Mouse (Mus musculus): Measurements from ENCODE around the gene Safb. TPM values are rescaled to one million over a fixed set of nuclear protein-coding genes. Genes with fewer than 3 reads are reported as not detected.
"Not testable (repeated sequence)": the region's sequence is repeated elsewhere in the genome, so short reads cannot be mapped to it uniquely, and the experiment has no call there.

Gene Safb
- total RNA-seq, 1 experiment from 2014 or later, result 81.6 TPM

DNA sequence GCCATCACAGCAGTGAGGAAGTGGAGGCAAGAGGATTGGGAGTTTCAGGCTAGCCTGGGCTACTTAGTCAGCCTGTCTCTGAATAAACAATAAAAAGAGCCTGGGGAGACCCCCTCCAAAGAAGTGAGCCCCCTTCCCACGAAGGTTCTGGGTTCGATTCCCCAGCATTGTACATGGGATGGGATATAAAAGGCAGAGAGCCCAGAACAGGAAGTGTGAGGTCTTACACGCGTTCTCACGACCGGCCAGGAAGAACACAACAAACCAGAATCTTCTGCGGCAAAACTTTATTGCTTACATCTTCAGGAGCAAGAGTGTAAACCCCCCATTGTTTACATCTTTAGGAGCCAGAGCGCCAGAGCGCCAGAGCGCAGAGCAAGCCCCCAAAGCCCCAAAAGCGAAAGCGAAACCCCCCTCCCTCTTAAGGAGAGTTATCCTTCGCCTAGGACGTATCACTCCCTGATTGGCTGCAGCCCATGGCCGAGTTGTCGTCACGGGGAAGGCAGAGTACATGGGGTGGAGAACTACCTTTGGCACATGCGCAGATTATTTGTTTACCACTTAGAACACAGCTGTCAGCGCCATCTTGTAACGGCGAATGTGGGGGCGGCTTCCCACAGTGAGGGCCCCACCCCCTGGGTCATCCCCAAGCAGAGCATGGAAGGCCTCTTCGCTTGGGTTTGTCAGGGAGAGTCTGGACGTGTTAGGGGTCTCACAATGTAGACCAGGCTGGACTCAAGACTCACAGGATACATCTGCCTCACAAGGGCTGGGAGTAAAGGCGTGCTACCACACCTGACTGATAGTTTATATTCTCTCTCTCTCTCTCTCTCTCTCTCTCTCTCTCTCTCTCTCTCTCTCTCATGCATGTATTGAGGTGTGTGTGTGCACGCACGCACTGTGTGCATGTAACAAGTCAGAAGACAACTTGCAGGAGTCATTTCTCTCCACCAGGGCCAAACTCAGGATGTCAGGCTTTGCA is 45.5 kb downstream of the Safb start:
- not testable (repeated sequence) for ATAC-seq (replicated peaks; ENCODE audit: low read depth, poor library complexity, severe bottlenecking)

DNA sequence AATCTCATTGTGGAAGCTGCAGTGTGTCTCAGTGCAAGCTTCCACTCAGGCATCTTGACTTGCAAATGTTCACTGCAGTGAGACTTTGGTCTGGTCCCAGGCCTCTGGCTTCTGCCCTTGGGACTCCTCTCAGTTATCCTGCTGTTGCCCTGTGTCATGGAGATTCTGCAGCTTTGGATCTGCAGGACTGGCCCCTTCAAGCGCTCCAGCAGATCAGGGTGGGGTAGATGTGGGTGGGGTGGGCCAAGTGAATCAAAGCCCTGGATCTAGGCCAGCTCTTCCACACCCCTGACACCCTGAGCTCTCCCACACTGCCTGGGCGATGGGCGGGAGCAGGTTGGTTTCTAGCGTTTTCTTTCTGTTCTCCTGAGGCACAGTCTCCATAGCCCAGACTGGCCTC is 47.2 kb downstream of the Safb start:
- ATAC-seq (replicated peaks; ENCODE audit: low read depth, poor library complexity, severe bottlenecking), result no peak

DNA sequence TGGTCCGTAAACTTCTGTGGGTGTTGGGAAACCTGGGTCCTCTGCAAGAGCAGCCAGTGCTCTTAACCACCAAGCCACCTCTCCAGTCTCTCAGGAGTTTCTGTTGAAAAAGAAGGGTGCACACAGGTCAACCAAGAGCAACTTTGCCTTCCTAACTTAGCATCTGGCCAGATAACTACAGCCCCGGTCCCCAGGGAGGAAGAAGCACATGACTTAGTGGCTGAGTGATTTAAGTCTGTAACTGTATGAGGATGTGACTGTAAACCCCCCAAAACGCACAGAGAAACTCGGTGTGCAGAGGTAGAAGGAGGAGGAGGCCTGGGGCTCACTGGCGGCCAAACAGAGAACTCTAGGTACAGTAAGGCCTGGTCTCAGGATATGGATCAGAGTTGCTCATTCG is 49.4 kb downstream of the Safb start:
- no peak for ATAC-seq (replicated peaks; ENCODE audit: low read depth, poor library complexity, severe bottlenecking)

DNA sequence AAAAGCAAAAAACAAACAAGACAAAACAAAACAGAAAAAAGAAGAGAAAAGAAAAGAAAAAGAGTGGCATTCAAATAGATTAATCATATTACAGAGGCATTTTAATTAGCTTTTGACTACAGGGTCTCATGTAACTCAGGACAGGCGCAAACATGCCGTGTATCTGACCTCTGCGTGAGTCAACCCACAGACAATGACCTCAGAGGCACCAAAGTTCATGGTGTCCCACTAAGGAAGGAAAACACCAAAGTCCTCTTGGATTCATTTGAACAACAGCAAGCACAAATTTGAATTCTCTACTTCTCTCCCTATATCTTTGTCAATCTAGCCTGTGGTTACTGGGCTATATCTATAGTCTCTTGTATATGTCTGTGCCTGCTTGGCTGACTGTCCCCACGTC is 58.6 kb downstream of the Safb start:
- ATAC-seq (replicated peaks; ENCODE audit: low read depth, poor library complexity, severe bottlenecking), result no peak

DNA sequence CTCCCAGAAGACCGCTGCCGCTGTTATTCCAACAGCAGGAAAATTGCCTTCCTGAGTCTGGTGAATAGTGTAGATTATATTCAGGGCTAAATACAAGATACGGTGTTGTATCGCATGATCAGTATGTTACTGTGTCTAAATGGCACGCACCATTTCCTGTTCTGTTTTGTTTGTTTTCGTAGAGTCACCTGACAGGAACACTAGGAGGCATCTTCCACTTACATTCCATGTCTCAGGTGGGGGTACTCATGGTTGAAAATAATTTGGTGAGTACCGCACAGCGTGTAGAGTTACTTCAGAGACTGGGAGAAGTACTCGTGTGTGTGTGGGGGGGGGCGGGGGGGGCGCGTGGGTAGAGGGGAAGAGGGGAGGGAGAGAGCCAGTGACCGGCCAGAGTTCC is 62.9 kb downstream of the Safb start:
- ATAC-seq (replicated peaks; ENCODE audit: low read depth, poor library complexity, severe bottlenecking), result no peak

DNA sequence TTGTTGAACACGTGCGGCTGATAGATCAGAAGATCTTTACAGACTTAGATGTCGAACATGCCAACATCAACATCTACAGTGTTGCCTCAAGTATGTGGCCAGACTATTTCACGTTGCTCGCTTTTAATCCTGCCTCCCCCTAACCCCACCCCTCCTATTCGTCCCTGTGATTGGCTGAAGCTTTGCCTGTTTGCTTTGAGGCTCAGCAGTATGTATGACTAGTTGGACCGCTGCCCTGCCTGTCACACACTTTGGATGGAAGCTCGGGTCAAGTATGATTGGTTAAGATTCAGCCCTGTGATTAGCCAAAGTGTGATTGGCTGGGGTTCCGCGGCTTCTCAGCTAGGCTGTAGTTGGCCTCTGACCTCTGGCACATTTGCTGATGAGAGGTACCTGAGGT is 67.2 kb downstream of the Safb start:
- no peak for ATAC-seq (replicated peaks; ENCODE audit: low read depth, poor library complexity, severe bottlenecking)

DNA sequence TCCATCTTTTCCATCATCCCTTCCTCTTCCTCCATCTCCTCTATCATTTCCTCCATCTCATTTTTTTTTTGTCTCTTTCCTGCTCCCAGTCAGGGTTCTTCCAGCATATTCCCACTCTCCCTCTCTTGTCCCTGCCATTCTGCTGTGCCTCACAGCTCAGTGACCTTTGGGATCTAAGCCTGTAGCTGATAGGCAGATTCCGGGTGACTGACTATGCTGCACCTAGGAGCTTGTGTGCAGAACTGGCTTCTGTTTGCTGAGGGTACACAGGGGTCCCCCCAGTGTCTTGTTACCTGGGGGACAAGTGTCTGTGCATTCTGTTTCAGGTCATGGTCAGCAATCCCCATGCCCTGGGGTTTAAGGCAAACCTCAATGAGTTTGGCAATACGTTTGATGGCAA is 70.1 kb downstream of the Safb start:
- no peak for ATAC-seq (replicated peaks; ENCODE audit: low read depth, poor library complexity, severe bottlenecking)

DNA sequence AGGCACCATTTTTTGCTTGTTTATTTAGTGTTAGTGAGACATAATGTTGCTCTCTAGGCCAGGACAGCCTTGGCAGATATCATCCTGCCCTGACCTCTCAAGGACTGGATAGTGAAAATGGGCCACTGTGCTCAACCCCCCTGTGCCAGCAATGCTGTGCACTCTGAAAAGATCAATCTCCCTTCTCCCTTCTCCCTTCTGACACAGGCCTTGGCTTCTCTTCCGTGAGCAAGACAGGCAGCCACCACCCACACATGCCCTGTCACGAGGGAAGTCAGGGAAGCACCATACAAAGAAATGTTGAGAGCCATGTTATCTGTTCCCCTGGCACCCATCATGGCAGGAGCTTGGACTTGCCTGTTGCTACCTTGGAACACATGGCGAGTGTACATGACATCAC is 70.7 kb downstream of the Safb start:
- ATAC-seq (replicated peaks; ENCODE audit: low read depth, poor library complexity, severe bottlenecking), result no peak

Other genes starting within 250 kb of the Safb start
- 65.2 and 105 TPM in 2 replicates for gene Ptprs, start 108.3 kb upstream of the Safb start, total RNA-seq (2017)
- gene Znrf4, start 72.4 kb upstream of the Safb start, total RNA-seq (2017), result not detected in 2 replicates
- not detected in 2 replicates for gene Gm20219, start 30.4 kb upstream of the Safb start, total RNA-seq (2017)
- gene Safb2, start 240 bp upstream of the Safb start, total RNA-seq (2017), result 94.8 and 99.4 TPM in 2 replicates
- gene 2410015M20Rik, start 24.9 kb downstream of the Safb start, total RNA-seq (2017), result 61.3 and 113 TPM in 2 replicates
- gene Rpl36, start 28.6 kb downstream of the Safb start, total RNA-seq (2017), result 2,418 and 2,940 TPM in 2 replicates
- gene Lonp1, start 42.1 kb downstream of the Safb start, total RNA-seq (2017), result 57.3 and 69.9 TPM in 2 replicates
- gene Catsperd, start 43.3 kb downstream of the Safb start, total RNA-seq (2017), result not detected in 2 replicates
- gene Ranbp3, start 88.5 kb downstream of the Safb start, total RNA-seq (2017), result 56.2 and 56.7 TPM in 2 replicates
- 63.1 and 84.2 TPM in 2 replicates for gene Ndufa11, start 132.9 kb downstream of the Safb start, total RNA-seq (2017)
- 6.1 and 11.1 TPM in 2 replicates for gene Vmac, start 133.2 kb downstream of the Safb start, total RNA-seq (2017)
- gene Nrtn, start 172.7 kb downstream of the Safb start, total RNA-seq (2017), result not detected in 2 replicates
- 16.8 and 17.5 TPM in 2 replicates for gene Dus3l, start 179.9 kb downstream of the Safb start, total RNA-seq (2017)
- 0.15 TPM in 1 of 2 replicates, not detected in the other for gene Prr22, start 185.4 kb downstream of the Safb start, total RNA-seq (2017)
- 7.6 and 7.7 TPM in 2 replicates for gene Rfx2, start 246.2 kb downstream of the Safb start, total RNA-seq (2017)